Mouse (Mus musculus) midbrain, embryonic 12.5 days (tissue): ENCODE results near the gene Pitx2. TPM values are rescaled to one million over a fixed set of nuclear protein-coding genes. Genes with fewer than 3 reads are reported as not detected.

Source experiments
- ATAC-seq: fragments of 200-750 bp; cut with Nextera tagmentation; 2 replicates; pipeline ENCODE4 v1.8.0; 2017; ENCODE audit warnings: low read depth, moderate TSS enrichment, moderate library complexity; ENCODE audit not compliant: low FRiP score
- H3K27ac ChIP-seq: fragments of 300-500 bp; sonication (generic); replicated peaks from 2 replicates; pipeline ENCODE4 v1.5.1; 2016; ENCODE audit warnings: mild to moderate bottlenecking
- H3K27me3 ChIP-seq: fragments of 300-500 bp; sonication (generic); 2 replicates; pipeline ENCODE4 v1.6.1; 2016; ENCODE audit warnings: mild to moderate bottlenecking
- H3K36me3 ChIP-seq: fragments of 300-500 bp; sonication (generic); 2 replicates; pipeline ENCODE4 v1.6.1; 2016
- H3K4me1 ChIP-seq: fragments of 300-500 bp; sonication (generic); 2 replicates; pipeline ENCODE4 v1.6.1; 2016
- H3K4me2 ChIP-seq: fragments of 300-500 bp; sonication (generic); replicated peaks from 2 replicates; pipeline ENCODE4 v1.6.1; 2016; ENCODE audit warnings: mild to moderate bottlenecking, moderate library complexity
- H3K4me3 ChIP-seq: fragments of 300-500 bp; sonication (generic); 2 replicates; pipeline ENCODE4 v1.5.1; 2016; ENCODE audit warnings: mild to moderate bottlenecking
- H3K9ac ChIP-seq: fragments of 300-500 bp; sonication (generic); replicated peaks from 2 replicates; pipeline ENCODE4 v1.6.1; 2016; ENCODE audit warnings: mild to moderate bottlenecking, moderate library complexity
- H3K9me3 ChIP-seq: fragments of 300-500 bp; sonication (generic); 2 replicates; pipeline ENCODE4 v1.6.1; 2016; ENCODE audit warnings: mild to moderate bottlenecking
- WGBS: fragments of 180-500 bp; shearing (Covaris S2); methylation state at CpG from one replicate; pipeline ENCODE4 v1.1.7; 2016; 5-methylcytosine and 5-hydroxymethylcytosine counted together
- polyA plus RNA-seq: library from polyadenylated mRNA; unstranded; fragments of >200 nt; fragmentation: Nextera tagmentation; extraction: Ambion mirVana; gene quantifications from 2 replicates; pipeline ENCODE4 v1.2.1, GENCODE M21; 2016

The Pitx2 gene
- polyA plus RNA-seq, 1 experiment from 2014 or later = 65.6 TPM

DNA sequence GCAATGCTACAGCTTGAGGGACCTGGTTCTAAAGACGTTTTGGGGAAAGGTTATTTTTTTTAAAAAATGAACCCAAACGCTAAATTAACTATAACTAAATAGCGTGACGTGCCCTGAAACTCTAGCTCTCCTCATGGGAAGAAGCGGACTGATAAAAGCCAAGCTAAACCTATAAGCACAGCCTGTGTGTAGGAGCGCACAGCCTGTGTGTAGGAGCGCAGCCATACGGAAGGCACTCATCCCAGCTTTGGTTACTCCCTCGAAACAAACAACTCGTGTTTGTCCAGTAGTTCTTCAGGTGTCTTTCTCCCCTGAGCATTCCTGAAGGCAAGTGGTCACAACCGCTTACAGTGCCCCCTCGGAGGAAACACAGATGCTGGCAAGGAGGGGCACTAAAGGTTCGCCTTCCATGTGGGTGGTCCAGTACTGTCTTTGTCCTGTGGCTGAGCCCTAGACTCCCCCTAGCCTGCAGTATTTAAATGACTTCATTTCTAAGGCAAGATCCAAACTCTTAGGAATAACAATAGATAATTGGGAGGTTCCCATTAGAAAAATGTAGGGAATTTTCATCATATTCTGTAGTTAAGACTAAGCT lies 39.1 kb downstream of the Pitx2 start:
- Histone ChIP-seq H3K4me3 (no peak overlapping the region), H3K36me3 (no peaks in the 10 kb centered on the region), H3K9ac (no peak overlapping the region), H3K27me3 (peaks cover 2% of the 10 kb centered on the region; the same call in 1 of the 2 replicates), H3K27ac (no peak overlapping the region), H3K4me2 (0 out of 2 replicates have a peak overlapping the region, but pooled peaks have one; percentile 23), H3K4me1 (no peaks in the 10 kb centered on the region), H3K9me3 (no peaks in the 10 kb centered on the region)
- ATAC-seq = no peak
- 21% methylated on average over 13 of the region's 13 CpGs for WGBS

DNA sequence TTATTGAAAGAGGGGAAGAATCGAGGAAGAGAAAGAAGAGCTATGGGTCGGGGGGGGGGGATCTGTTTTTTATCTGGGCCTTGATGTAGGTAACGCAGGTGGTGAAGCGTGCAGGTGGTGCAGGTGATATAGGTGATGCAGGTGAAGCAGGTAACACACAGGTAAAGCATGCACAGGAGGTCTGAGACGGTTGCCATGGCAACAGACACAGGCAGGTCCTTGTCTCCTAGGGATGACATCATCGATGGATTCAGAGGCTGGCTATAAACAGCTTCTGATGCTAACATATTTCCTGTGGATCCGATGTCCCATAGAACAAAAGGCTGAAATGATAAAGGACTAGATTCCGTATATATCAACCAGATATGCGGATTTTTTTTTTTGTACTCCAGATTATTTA lies 51.3 kb downstream of the Pitx2 start:
- H3K36me3 ChIP-seq = no peaks in the 10 kb centered on the region
- H3K27me3 ChIP-seq = no peaks in the 10 kb centered on the region
- no peak overlapping the region for H3K4me2 ChIP-seq
- H3K4me3 ChIP-seq = no peak overlapping the region
- 86% methylated on average over 9 of the region's 9 CpGs for WGBS
- no peaks in the 10 kb centered on the region for H3K4me1 ChIP-seq
- no peak for ATAC-seq
- H3K9ac ChIP-seq = no peak overlapping the region
- no peak overlapping the region for H3K27ac ChIP-seq
- no peaks in the 10 kb centered on the region for H3K9me3 ChIP-seq

DNA sequence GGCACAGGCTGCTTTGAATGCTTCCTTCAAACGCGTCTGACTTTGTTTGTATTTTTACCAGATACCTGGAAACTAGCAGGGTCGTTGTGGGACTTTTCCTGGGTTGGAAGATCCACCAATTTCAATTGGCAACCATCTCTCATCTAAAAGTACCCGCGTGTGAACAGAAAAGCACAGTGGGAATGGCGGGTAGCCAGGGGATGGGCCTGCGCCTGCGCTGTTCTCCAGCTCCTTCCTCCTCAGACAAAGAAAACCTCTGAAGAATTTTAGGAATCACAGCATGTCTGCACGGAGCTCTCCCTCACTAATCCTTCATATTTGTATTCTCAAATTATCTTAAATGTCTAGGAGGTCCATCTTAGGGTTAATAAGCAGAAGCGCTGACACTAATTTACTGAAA lies 54.6 kb downstream of the Pitx2 start:
- no peak for ATAC-seq
- Histone ChIP-seq H3K4me3 (no peak overlapping the region), H3K36me3 (no peaks in the 10 kb centered on the region), H3K4me2 (no peak overlapping the region), H3K27me3 (no peaks in the 10 kb centered on the region), H3K4me1 (no peaks in the 10 kb centered on the region), H3K27ac (no peak overlapping the region), H3K9me3 (no peaks in the 10 kb centered on the region), H3K9ac (no peak overlapping the region)
- 44% methylated on average over 10 of the region's 10 CpGs for WGBS

DNA sequence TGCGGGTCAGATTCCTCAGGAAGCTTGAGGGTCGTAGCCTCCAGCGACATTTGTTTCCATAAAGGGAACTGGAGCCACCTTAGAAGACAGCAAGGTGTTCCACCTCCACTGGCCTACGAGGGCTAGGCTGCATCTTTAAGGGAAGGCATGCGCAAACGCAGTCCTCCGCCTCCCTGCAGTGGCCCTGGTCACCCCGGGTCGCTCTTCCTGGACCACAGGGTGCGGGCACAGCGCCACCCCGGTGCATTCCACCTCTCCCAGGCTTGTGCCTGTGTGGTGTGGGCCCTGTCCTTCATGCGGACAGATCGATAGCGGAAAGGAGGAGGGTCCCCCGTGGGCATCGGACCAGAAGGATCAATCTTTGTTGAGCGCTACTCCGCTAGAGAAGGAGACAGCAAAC lies 56.6 kb downstream of the Pitx2 start:
- H3K4me1 ChIP-seq = no peaks in the 10 kb centered on the region
- peak overlapping the region; percentile 28 for H3K4me3 ChIP-seq
- no peak overlapping the region for H3K27ac ChIP-seq
- no peaks in the 10 kb centered on the region for H3K27me3 ChIP-seq
- 59% methylated on average over 19 of the region's 19 CpGs for WGBS
- no peak overlapping the region for H3K9ac ChIP-seq
- H3K36me3 ChIP-seq = no peaks in the 10 kb centered on the region
- H3K9me3 ChIP-seq = no peaks in the 10 kb centered on the region
- ATAC-seq = 0 out of 2 replicates have a peak, but pooled peaks have one; percentile 34
- peak overlapping the region; percentile 43 for H3K4me2 ChIP-seq

DNA sequence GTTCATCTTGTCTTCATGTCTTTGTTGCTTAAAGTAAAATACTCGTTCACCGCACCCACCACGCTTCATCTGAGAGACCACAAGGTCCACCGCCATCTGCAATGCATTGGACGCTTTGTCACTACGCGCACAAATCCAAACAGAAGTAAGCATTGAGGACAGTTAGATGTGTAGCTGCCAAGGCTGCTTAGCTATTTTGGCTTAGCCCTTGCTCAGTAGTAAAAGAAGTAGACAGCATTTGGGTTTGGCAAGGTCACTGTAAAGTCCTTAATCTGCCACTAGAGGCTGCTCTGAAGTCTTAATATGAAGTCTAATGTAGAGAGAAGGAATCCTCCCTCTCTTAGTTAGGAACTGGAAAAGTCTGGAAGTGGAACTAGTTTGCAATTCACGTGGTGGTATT lies 57.1 kb downstream of the Pitx2 start:
- H3K4me1 ChIP-seq = no peaks in the 10 kb centered on the region
- no peak overlapping the region for H3K9ac ChIP-seq
- WGBS = 69% methylated on average over 8 of the region's 8 CpGs
- H3K9me3 ChIP-seq = no peaks in the 10 kb centered on the region
- H3K27me3 ChIP-seq = no peaks in the 10 kb centered on the region
- 0 out of 2 replicates have a peak, but pooled peaks have one; percentile 6 for ATAC-seq
- H3K36me3 ChIP-seq = no peaks in the 10 kb centered on the region
- peak overlapping the region; percentile 43 for H3K4me2 ChIP-seq
- H3K27ac ChIP-seq = no peak overlapping the region
- peak overlapping the region; percentile 28 for H3K4me3 ChIP-seq

DNA sequence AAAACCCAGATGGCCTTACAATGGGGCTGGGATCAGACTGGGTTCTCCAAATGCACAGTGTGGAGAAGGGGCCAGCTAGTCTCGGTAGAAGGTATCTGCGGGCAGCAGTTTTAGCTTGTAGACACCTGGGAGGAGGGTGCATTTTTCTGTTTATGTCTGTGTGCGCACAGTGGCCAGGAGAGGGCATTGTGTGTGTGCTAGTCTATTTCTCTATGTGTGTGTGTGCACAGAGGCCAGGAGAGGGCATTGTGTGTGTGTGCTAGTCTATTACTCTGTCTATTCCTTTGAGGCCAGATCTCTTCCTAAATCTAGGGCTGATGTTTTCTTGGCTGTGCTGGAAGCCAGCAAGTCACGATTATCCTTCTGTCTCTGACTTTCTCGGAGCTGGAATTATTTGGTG lies 58.8 kb downstream of the Pitx2 start:
- ATAC-seq = no peak
- Histone ChIP-seq H3K9me3 (no peaks in the 10 kb centered on the region), H3K27ac (no peak overlapping the region), H3K36me3 (no peaks in the 10 kb centered on the region), H3K4me1 (no peaks in the 10 kb centered on the region), H3K4me3 (no peak overlapping the region), H3K4me2 (no peak overlapping the region), H3K9ac (no peak overlapping the region), H3K27me3 (no peaks in the 10 kb centered on the region)
- 90% methylated on average over 5 of the region's 5 CpGs for WGBS

Other genes starting within 250 kb of the Pitx2 start
- 1.1 TPM in 2 replicates for gene Enpep, start 132.8 kb downstream of the Pitx2 start, polyA plus RNA-seq